Mouse (Mus musculus) thymus, adult 18-20 months (tissue): Measurements from ENCODE around the gene Fxyd1.

ENCODE experiments used
- DNase-seq, 2 experiments: peaks; one replicate each; pipeline ENCODE4 v3.0.0; 2022; ENCODE audit warnings: mixed read lengths in 2 of 2

Gene Fxyd1

DNA sequence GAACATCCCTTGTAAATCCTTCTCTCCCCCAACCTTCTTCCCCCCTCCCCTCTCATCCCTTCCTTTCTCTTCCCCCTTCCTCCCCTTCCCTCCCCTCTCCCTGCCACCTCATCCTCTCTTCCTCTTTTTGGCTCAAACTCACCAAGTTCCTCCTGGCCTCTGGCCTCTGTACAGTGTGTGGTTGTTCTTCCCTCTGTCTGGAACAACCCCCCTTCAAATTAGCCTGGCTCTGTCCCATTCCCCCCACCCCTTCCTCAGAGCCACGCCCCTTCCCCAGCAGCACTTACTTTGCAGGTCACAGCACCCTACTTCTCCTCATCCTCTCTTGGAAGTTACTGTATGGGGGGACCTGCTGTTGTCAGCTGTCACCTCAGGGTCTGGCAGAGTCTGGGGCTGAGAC is 48.8 kb downstream of the Fxyd1 start:
- DNase-seq, result no peak

DNA sequence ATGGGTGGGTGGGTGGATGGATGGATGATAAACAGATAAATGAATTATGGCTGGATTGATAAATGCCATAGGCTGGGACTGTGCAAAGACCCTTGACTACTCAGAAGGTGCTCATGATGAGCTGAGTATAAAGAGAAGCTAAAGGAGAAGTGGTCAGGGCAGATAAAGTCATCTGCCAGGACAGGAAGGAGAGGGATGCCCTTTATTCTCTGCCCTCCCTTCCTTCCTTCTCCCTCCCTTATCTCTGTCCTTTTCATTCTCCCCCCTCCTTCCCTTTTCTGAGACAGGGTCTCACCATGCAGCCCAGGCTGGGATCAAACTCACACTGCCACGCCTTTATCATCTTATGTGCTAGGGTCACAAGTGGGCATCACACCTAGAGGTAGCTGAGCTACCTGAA is 49.2 kb downstream of the Fxyd1 start:
- no peak for DNase-seq

- DNase-seq, result peak; percentile 14 to 39
Measured at GRCm38 (mm10) chr7:31002650-31003049, 54.3 kb downstream of the Fxyd1 start.
